Mouse (Mus musculus) activated CD4-positive, CD25-positive, alpha-beta regulatory T cell, adult 4 months (primary cell): ENCODE measurements around the gene Izumo2. TPM values are rescaled to one million over a fixed set of nuclear protein-coding genes. Genes with fewer than 3 reads are reported as not detected.

Experiments
- polyA plus RNA-seq, 2 experiments: library from polyadenylated mRNA; unstranded; fragments of 100-300 nt; shearing (Covaris generic); gene quantifications; one replicate each; pipeline ENCODE4 v1.2.1; 2017

The Izumo2 gene
- polyA plus RNA-seq, 2 experiments from 2014 or later: not detected

Other genes starting within 250 kb of the Izumo2 start
- gene Aspdh, start 243.4 kb upstream of the Izumo2 start, polyA plus RNA-seq: not detected
- 10 to 100 TPM; 39.9 to 67.9 TPM for gene Josd2, start 240.8 kb upstream of the Izumo2 start, polyA plus RNA-seq
- 10 to 100 TPM; 23.7 to 25.6 TPM for gene Emc10, start 212.2 kb upstream of the Izumo2 start, polyA plus RNA-seq
- 1 to 10 TPM; 3.3 to 4.0 TPM for gene Fam71e1, start 212.2 kb upstream of the Izumo2 start, polyA plus RNA-seq
- gene Mybpc2, start 184.1 kb upstream of the Izumo2 start, polyA plus RNA-seq: not detected
- 1 to 10 TPM in 1 of 2 experiments, not detected in 1; 2.6 TPM for gene Spib, start 176.7 kb upstream of the Izumo2 start, polyA plus RNA-seq
- 10 to 100 TPM; 19.2 to 27.6 TPM for gene Pold1, start 159.9 kb upstream of the Izumo2 start, polyA plus RNA-seq
- gene Nr1h2, start 154.8 kb upstream of the Izumo2 start, polyA plus RNA-seq: 10 to 100 TPM; 38.0 to 61.3 TPM
- gene Napsa, start 136.4 kb upstream of the Izumo2 start, polyA plus RNA-seq: 1 to 10 TPM in 1 of 2 experiments, under 1 TPM in 1; 0.38 to 2.8 TPM
- not detected for gene Kcnc3, start 118.1 kb upstream of the Izumo2 start, polyA plus RNA-seq
- under 1 TPM in 1 of 2 experiments, not detected in 1; 0.38 TPM for gene Myh14, start 37.9 kb upstream of the Izumo2 start, polyA plus RNA-seq
- gene Vrk3, start 39.7 kb downstream of the Izumo2 start, polyA plus RNA-seq: 10 to 100 TPM; 60.2 to 68.7 TPM
- under 1 TPM; 0.33 to 0.60 TPM for gene Zfp473, start 42.3 kb downstream of the Izumo2 start, polyA plus RNA-seq
- gene Nup62, start 107.3 kb downstream of the Izumo2 start, polyA plus RNA-seq: 10 to 100 TPM; 32.1 to 47.7 TPM
- gene Il4i1, start 107.6 kb downstream of the Izumo2 start, polyA plus RNA-seq: 1 to 10 TPM; 2.0 to 4.1 TPM
- gene Atf5, start 107.9 kb downstream of the Izumo2 start, polyA plus RNA-seq: 1 to 10 TPM in 1 of 2 experiments, not detected in 1; 1.1 TPM
- 1 to 10 TPM; 3.0 to 4.7 TPM for gene Akt1s1, start 140.2 kb downstream of the Izumo2 start, polyA plus RNA-seq
- gene Tbc1d17, start 140.3 kb downstream of the Izumo2 start, polyA plus RNA-seq: 10 to 100 TPM; 41.0 to 63.7 TPM
- 10 to 100 TPM; 41.4 to 48.8 TPM for gene Pnkp, start 148.4 kb downstream of the Izumo2 start, polyA plus RNA-seq
- 1 to 10 TPM; 1.3 to 2.3 TPM for gene Ptov1, start 161.0 kb downstream of the Izumo2 start, polyA plus RNA-seq
- 10 to 100 TPM; 12.2 to 20.1 TPM for gene Med25, start 184.0 kb downstream of the Izumo2 start, polyA plus RNA-seq
- 10 to 100 TPM in 1 of 2 experiments, 1 to 10 TPM in 1; 7.3 to 19.3 TPM for gene Fuz, start 187.3 kb downstream of the Izumo2 start, polyA plus RNA-seq
- gene Ap2a1, start 220.8 kb downstream of the Izumo2 start, polyA plus RNA-seq: 1 to 10 TPM; 6.8 to 8.0 TPM
- gene Tsks, start 234.5 kb downstream of the Izumo2 start, polyA plus RNA-seq: not detected